Mouse (Mus musculus) E14TG2a.4 (cell line): ENCODE data around the gene Chst5.

ENCODE experiments used
- CTCF ChIP-seq: conservative IDR thresholded peaks from 2 replicates; pipeline ENCODE4 v1.5.1; 2014; ENCODE audit warnings: low read length
- POU5F1 ChIP-seq: IDR thresholded peaks from 2 replicates; pipeline ENCODE4 v1.6.1; 2014; ENCODE audit warnings: low read length, borderline replicate concordance

- TF ChIP-seq CTCF: no peak
- no peak for TF ChIP-seq POU5F1
These were observed 22.1 kb downstream of the Chst5 start for GRCm38 (mm10) chr8:111888091-111888650.
